Mouse (Mus musculus) Patski (cell line): ENCODE measurements around the gene Aasdhppt. TPM values are rescaled to one million over a fixed set of nuclear protein-coding genes. Genes with fewer than 3 reads are reported as not detected.

Source experiments
- ATAC-seq: fragments of 100-300 bp; one replicate; pipeline ENCODE4 v1.8.0; 2021
- CTCF ChIA-PET: fragments of 350-600 bp; sonication (Branson Sonifier 250); formaldehyde crosslinking; loops from one replicate; lab custom pipeline; 2022; ENCODE audit warnings: inconsistent platforms; lab: Charles Lee
- POLR2A ChIA-PET: fragments of 350-600 bp; sonication (Branson Sonifier 250); formaldehyde crosslinking; loops from one replicate; lab custom pipeline; 2022; ENCODE audit warnings: antibody characterized with exemption, inconsistent platforms; lab: Charles Lee
- DNase-seq: peaks from one replicate; pipeline ENCODE4 v3.0.0-alpha.2; 2011; ENCODE audit warnings: low read depth, low spot score
- H3K27me3 ChIP-seq: fragments of 371-371 bp; one replicate; pipeline ENCODE4 v1.5.1; 2021
- CTCF ChIP-seq: fragments of 100-300 bp; IDR thresholded peaks from one replicate; pipeline ENCODE4 v1.5.1; 2021
- in situ Hi-C: fragments of 300-500 bp; cut with MboI; formaldehyde crosslinking; loops from 3 replicates; pipeline ENCODE4 v1.11.1; 2018; ENCODE audit warnings: low pct_unique_long_range_greater_than_20kb, mixed read lengths
- polyA plus RNA-seq: library from polyadenylated mRNA; unstranded; gene quantifications from one replicate; pipeline ENCODE4 v1.2.3, GENCODE M21; 2021

Aasdhppt gene
- 20.0 TPM for polyA plus RNA-seq

DNA sequence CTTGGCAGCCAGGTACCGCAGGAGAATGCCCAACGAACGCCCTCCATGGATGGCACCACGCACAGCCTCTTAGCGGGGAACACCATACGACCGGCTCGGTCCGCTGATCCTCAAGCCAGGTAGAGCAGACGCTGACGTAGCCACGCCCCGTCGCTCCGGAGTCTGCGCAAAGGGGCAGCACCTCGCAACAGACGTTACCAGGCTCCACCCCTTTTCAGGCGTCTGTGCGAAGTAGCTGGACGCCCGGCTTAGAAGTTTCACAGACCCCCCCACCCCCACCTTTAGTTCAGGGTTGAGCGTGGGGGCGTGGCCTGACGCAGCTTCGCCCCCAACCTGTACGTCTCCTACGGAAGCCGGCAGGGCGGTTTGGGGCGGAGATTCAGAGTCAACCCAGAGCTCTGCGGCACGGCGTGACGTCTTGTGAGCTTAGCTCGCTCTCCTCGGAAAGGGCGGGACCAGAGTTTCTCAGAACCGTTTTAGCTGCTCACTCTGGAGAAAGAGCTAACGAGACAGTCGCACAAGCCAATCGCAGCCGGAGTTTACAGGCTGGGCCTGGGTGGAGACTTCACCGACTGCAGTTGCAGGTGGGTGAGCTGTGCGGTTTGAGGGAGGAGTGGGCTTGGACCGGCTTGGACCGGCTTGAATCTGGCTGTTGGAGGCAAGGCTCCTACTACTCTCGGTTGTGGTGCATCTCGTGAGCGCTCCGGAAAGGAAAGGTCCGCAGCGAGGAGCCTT, at the start of gene Aasdhppt, which contains the start of gene Kbtbd3:
TSS of gene Aasdhppt (minus strand) at position 121 of the 735 bp plus-strand sequence.
TSS of gene Kbtbd3 (plus strand) at position 483 of the 735 bp plus-strand sequence.
- peak; percentile 99 for ATAC-seq
- in situ Hi-C loops, result loop anchor here (10.0 to 25.0 kb wide), 2 partner anchors 65 to 897 kb away; partner anchors contain the start of genes Cwf19l2 and Msantd4
- DNase-seq, result peak; percentile 99
- POLR2A ChIA-PET, result no interaction called here
- no peak for TF ChIP-seq CTCF
- CTCF ChIA-PET, result interaction anchor here (1.4 to 3.7 kb wide), 4 partner anchors 9 to 133 kb away, joined by 3 to 14 read pairs (median 6); no protein-coding TSS in a partner anchor
- no peaks in the 10 kb centered on the region for H3K27me3 ChIP-seq

DNA sequence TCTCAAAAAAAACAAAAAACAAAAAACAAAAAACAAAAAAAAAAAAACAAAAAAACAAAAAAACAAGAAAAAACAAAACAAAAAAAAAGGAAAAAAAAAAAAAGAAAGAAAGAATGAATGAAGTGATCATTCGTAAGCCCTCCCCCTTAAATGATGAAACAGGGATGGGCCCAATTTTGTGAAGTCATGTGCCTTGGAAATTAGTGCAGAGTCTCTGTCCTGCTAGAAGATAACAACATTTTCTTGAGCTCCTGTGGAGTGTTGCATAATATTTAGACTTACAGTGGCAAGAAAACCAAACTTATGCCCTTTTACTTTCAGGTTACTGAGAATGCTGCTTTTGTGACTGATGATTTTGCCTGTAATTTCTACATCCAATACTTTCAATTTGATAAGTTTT, 43.9 kb upstream of the Aasdhppt start:
- ChIA-PET POLR2A (no interaction called here), CTCF (interaction anchor here (1.5 kb wide), 1 partner anchor 42 kb away, joined by 3 read pairs; no protein-coding TSS in a partner anchor)
- no peak for ATAC-seq
- no peak for DNase-seq
- TF ChIP-seq CTCF, result no peak
- H3K27me3 ChIP-seq, result peaks cover 4% of the 10 kb centered on the region
- in situ Hi-C loops, result no loop called here

DNA sequence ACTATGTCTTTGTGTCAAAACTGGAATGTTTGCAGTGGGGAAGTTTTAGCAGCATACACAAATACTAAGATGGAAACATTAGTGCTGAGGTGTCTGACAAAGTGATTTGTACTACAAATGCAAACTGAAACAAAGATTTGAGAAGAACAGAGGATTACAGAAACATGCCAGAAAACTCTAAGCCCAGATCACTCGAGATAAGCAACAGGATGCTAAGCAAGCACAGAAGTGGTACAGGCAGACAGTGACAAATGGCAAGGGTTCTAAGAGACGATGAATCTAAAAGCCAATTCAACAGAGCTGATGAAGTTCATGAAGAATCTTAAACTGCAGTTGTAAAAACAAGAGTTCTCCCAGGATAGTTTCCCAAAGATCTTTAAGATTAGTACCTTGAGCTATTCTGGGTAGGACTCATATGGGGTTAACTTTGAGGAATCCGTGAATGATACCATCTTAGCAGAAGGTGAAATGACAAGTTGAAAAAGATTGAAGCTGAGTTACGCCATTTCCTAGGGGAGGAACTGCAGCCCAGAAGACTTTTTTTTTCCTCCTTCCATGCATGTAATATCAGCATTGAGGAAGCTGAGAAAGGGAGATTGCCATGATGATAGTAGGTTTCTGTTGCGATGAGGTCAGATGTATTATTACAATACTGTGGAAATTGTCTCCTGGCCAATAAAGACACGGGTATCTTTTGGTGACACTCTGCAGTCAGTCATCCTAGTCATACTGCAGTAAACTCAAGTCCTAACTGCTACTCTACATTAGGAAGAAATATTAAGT, 9.9 kb upstream of the Aasdhppt start:
- CTCF ChIA-PET, result interaction anchor here (1.2 kb wide), 1 partner anchor 9 kb away, joined by 6 read pairs; the partner anchor contains the start of genes Aasdhppt and Kbtbd3
- ATAC-seq (no peak), DNase-seq (no peak)
- in situ Hi-C loops, result loop anchor here (25.0 kb wide), 1 partner anchor 907 kb away; the partner anchor contains the start of gene Cwf19l2
- no peaks in the 10 kb centered on the region for H3K27me3 ChIP-seq
- no peak for TF ChIP-seq CTCF
- POLR2A ChIA-PET, result no interaction called here

DNA sequence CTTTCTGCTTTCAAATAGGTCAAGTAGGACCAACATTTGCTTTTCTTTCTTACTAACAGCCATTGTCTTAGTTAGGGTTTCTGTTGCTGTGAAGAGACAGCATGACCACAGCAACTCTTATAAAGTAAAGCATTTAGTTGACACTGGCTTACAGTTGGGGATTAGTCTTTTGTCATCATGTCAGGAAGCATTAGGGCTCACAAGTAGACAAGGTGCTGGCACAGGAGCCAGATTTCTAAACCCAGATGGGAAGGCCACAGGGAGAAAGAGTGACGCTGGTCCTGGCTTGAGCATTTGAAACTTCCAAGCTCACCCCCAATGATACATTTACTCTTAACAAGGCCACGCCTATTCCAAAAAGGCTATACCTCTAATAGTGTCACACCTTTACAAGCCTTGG, 6.5 kb upstream of the Aasdhppt start:
- no peaks in the 10 kb centered on the region for H3K27me3 ChIP-seq
- in situ Hi-C loops, result loop anchor here (25.0 kb wide), 1 partner anchor 903 kb away; the partner anchor contains the start of gene Cwf19l2
- TF ChIP-seq CTCF, result no peak
- CTCF ChIA-PET, result no interaction called here
- ATAC-seq (no peak), DNase-seq (no peak)
- POLR2A ChIA-PET, result no interaction called here

DNA sequence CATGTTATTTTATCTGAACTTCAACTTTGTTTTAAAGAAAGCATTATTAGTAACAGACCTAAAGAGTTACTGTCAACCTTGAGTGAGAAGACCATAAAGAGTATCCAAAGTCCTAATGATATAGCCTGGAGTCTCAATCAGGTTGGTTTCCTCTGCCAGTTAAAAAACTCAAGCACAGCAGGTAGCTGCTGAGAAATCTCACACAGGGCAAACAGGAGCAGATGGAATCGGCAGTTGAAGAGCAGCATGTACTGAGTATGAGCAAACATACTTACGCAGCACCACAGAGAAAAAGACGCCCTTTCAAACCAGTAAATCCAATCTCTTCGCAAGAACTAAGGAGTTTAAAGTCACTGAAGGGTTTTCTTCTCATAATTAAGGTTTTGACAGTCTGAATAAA, 4.7 kb upstream of the Aasdhppt start:
- ATAC-seq (no peak), DNase-seq (no peak)
- ChIA-PET POLR2A (no interaction called here), CTCF (no interaction called here)
- in situ Hi-C loops, result loop anchor here (25.0 kb wide), 1 partner anchor 902 kb away; the partner anchor contains the start of gene Cwf19l2
- no peak for TF ChIP-seq CTCF
- H3K27me3 ChIP-seq, result no peaks in the 10 kb centered on the region

DNA sequence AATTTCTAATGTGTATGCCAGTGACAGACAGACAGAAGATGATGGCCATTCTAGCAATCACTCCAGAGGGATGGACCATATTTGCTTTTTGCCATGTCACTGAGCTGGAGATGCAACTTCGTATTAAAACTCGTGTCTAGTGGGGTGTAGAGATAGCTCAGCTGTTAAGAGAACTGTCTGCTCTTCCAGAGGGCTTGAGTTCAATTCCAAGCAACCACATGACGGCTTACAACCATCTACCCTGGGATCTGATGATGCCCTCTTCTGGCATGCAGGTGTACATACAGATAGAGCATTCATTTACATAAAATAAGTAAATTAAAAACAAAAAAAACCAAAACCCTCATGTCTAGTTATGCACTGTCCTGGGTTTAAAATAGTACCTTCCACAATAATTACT, 1.9 kb upstream of the Aasdhppt start:
- in situ Hi-C loops, result loop anchor here (25.0 kb wide), 1 partner anchor 899 kb away; the partner anchor contains the start of gene Cwf19l2
- ATAC-seq (no peak), DNase-seq (no peak)
- no peaks in the 10 kb centered on the region for H3K27me3 ChIP-seq
- ChIA-PET CTCF (interaction anchor here (0.9 to 3.7 kb wide), 6 partner anchors 11 to 132 kb away, joined by 3 to 14 read pairs (median 3); no protein-coding TSS in a partner anchor), POLR2A (interaction anchor here (0.9 kb wide), 2 partner anchors 9 to 12 kb away, joined by 3 read pairs; no protein-coding TSS in a partner anchor)
- no peak for TF ChIP-seq CTCF

DNA sequence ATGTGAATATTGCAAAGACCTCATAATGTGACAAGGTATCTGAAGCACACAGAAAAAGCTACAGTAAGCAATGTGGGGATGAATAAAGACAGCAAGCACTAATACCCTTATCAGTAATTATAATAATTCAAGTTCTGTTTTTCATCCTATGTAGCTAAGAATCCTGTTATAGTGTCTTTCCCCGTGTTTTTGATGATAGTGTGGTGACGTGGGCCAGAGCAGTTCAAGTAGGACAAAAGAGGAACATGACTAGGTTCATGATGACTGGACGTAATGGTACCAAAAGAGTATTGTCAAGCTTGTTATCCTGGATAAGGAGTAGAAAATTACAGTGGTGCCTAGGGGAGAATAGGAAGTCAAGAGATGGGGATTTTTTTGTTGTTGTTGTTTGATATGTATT, 1.4 kb upstream of the Aasdhppt start:
- no peak for ATAC-seq
- no peak for TF ChIP-seq CTCF
- POLR2A ChIA-PET, result interaction anchor here (0.9 kb wide), 1 partner anchor 10 kb away, joined by 3 read pairs; no protein-coding TSS in a partner anchor
- in situ Hi-C loops, result loop anchor here (25.0 kb wide), 1 partner anchor 898 kb away; the partner anchor contains the start of gene Cwf19l2
- CTCF ChIA-PET, result interaction anchor here (0.9 to 3.7 kb wide), 6 partner anchors 9 to 132 kb away, joined by 3 to 14 read pairs (median 4); no protein-coding TSS in a partner anchor
- no peak for DNase-seq
- no peaks in the 10 kb centered on the region for H3K27me3 ChIP-seq

DNA sequence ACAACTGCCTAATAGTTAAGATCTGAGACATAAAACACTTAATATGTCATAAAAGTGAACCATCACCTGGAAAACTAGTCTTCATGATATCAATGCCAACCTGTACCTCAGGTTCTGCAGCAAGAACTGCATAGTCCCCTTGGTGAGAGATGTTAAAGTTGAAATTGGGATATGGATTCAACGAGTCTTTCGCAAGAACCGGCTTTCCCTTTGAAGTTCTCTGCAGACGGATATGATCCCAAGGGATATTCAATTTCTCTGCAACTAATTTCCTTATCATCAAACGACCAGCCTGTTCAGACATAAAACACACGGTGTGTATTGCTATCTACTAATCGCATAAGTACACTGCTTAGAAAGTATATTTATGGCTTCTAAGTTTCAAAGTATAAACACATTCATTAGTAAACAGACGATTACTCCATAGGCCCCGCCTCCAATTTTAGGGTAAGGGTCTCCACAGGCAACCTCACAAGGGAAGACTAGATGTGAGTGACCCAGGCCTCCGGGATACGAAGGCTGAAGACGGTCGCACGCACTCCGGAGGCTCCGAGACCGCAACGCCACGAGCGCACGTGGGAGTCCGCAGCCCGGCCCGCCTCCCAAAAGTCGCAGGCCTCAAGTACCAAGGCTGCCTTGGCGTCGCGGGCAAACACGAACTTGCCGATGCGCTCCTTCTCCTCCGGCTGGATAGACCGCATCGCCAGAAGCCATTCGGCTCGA, 482 bp downstream of the Aasdhppt start:
- no peak for TF ChIP-seq CTCF
- ChIA-PET CTCF (interaction anchor here (3.7 kb wide), 1 partner anchor 13 kb away, joined by 14 read pairs; no protein-coding TSS in a partner anchor), POLR2A (no interaction called here)
- in situ Hi-C loops, result loop anchor here (10.0 to 25.0 kb wide), 2 partner anchors 66 to 896 kb away; partner anchors contain the start of genes Cwf19l2 and Msantd4
- peak; percentile 49 for ATAC-seq
- DNase-seq, result peak; percentile 7
- no peaks in the 10 kb centered on the region for H3K27me3 ChIP-seq

DNA sequence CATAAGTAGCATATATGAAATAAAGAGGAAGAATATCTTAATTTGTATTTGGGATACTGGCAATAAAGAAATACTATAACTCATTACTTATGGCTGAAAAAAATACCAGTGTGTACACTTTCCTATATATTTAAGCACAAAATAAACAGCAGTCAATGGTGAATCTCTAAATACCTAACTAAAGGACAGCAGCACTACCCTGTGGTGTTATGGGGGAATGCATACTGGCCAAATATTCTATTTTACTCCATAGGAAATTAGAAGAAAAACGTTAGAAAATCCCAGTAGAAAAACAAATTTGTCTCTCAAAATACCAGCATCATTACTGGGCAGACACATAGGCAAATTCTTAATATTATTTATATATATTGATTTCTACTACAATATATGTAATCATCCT, 4.4 kb downstream of the Aasdhppt start:
- ATAC-seq (no peak), DNase-seq (no peak)
- ChIA-PET POLR2A (no interaction called here), CTCF (no interaction called here)
- in situ Hi-C loops, result loop anchor here (10.0 to 25.0 kb wide), 2 partner anchors 70 to 893 kb away; partner anchors contain the start of genes Cwf19l2 and Msantd4
- no peak for TF ChIP-seq CTCF
- no peaks in the 10 kb centered on the region for H3K27me3 ChIP-seq
